Mouse (Mus musculus): ENCODE measurements around the gene Fgfr2. TPM values are rescaled to one million over a fixed set of nuclear protein-coding genes. Genes with fewer than 3 reads are reported as not detected.

Fgfr2 gene
- polyA plus RNA-seq, 1 experiment from 2014 or later = not detected

- H3K79me2 ChIP-seq (ENCODE audit: inconsistent target) = no peaks in the 10 kb centered on the region
- no peak overlapping the region for H3K27ac ChIP-seq
- 85% methylated on average over 7 of the region's 7 CpGs for WGBS (ENCODE audit: missing documents)
- H3K36me3 ChIP-seq (ENCODE audit: inconsistent target) = no peaks in the 10 kb centered on the region
- no peak overlapping the region for H3K4me3 ChIP-seq (ENCODE audit: inconsistent target)
Observed at GRCm38 (mm10) chr7:131314493-131314892, 1808.7 kb downstream of the Fgfr2 start.

- 81% methylated on average over 5 of the region's 5 CpGs for WGBS (ENCODE audit: missing documents)
- Histone ChIP-seq H3K36me3 (ENCODE audit: inconsistent target) (no peaks in the 10 kb centered on the region), H3K79me2 (ENCODE audit: inconsistent target) (no peaks in the 10 kb centered on the region), H3K4me3 (ENCODE audit: inconsistent target) (no peak overlapping the region), H3K27ac (no peak overlapping the region)
Observed at GRCm38 (mm10) chr7:131306733-131307132, 1816.4 kb downstream of the Fgfr2 start.

GRCm38 (mm10) chr7:131303340-131303739 lies 1819.8 kb downstream of the Fgfr2 start:
- Histone ChIP-seq H3K79me2 (ENCODE audit: inconsistent target) (no peaks in the 10 kb centered on the region), H3K36me3 (ENCODE audit: inconsistent target) (no peaks in the 10 kb centered on the region), H3K27ac (no peak overlapping the region), H3K4me3 (ENCODE audit: inconsistent target) (no peak overlapping the region)
- 86% methylated on average over 6 of the region's 8 CpGs for WGBS (ENCODE audit: missing documents)

GRCm38 (mm10) chr7:131297151-131297550 lies 1826.0 kb downstream of the Fgfr2 start:
- WGBS (ENCODE audit: missing documents) = 83% methylated on average over 8 of the region's 8 CpGs
- no peak overlapping the region for H3K27ac ChIP-seq
- no peaks in the 10 kb centered on the region for H3K36me3 ChIP-seq (ENCODE audit: inconsistent target)
- no peak overlapping the region for H3K4me3 ChIP-seq (ENCODE audit: inconsistent target)
- H3K79me2 ChIP-seq (ENCODE audit: inconsistent target) = no peaks in the 10 kb centered on the region

- 71% methylated on average over 4 of the region's 4 CpGs for WGBS (ENCODE audit: missing documents)
- no peaks in the 10 kb centered on the region for H3K36me3 ChIP-seq (ENCODE audit: inconsistent target)
- no peaks in the 10 kb centered on the region for H3K79me2 ChIP-seq (ENCODE audit: inconsistent target)
- H3K4me3 ChIP-seq (ENCODE audit: inconsistent target) = no peak overlapping the region
- no peak overlapping the region for H3K27ac ChIP-seq
Observed at GRCm38 (mm10) chr7:131265851-131266250, 1857.3 kb downstream of the Fgfr2 start.

GRCm38 (mm10) chr7:131264251-131264650 lies 1858.9 kb downstream of the Fgfr2 start:
- H3K36me3 ChIP-seq (ENCODE audit: inconsistent target) = no peaks in the 10 kb centered on the region
- 89% methylated on average over 4 of the region's 4 CpGs for WGBS (ENCODE audit: missing documents)

GRCm38 (mm10) chr7:131260946-131261345 lies 1862.2 kb downstream of the Fgfr2 start:
- WGBS (ENCODE audit: missing documents) = 72% methylated on average over 6 of the region's 6 CpGs
- no peak overlapping the region for H3K27ac ChIP-seq
- H3K36me3 ChIP-seq (ENCODE audit: inconsistent target) = no peaks in the 10 kb centered on the region
- no peaks in the 10 kb centered on the region for H3K79me2 ChIP-seq (ENCODE audit: inconsistent target)
- H3K4me3 ChIP-seq (ENCODE audit: inconsistent target) = no peak overlapping the region

More at GRCm38 (mm10) chr7:131264251-131264650, 1858.9 kb downstream of the Fgfr2 start:
- H3K79me2 ChIP-seq (ENCODE audit: inconsistent target) = no peaks in the 10 kb centered on the region
- H3K27ac ChIP-seq = no peak overlapping the region
- no peak overlapping the region for H3K4me3 ChIP-seq (ENCODE audit: inconsistent target)

GRCm38 (mm10) chr7:131257309-131257708 lies 1865.8 kb downstream of the Fgfr2 start:
- WGBS (ENCODE audit: missing documents) = 65% methylated on average over 1 of the region's 1 CpGs
- Histone ChIP-seq H3K79me2 (ENCODE audit: inconsistent target) (no peaks in the 10 kb centered on the region), H3K27ac (no peak overlapping the region), H3K4me3 (ENCODE audit: inconsistent target) (no peak overlapping the region), H3K36me3 (ENCODE audit: inconsistent target) (no peaks in the 10 kb centered on the region)

GRCm38 (mm10) chr7:131256841-131257240 lies 1866.3 kb downstream of the Fgfr2 start:
- 87% methylated on average over 5 of the region's 5 CpGs for WGBS (ENCODE audit: missing documents)
- Histone ChIP-seq H3K36me3 (ENCODE audit: inconsistent target) (no peaks in the 10 kb centered on the region), H3K4me3 (ENCODE audit: inconsistent target) (no peak overlapping the region), H3K79me2 (ENCODE audit: inconsistent target) (no peaks in the 10 kb centered on the region), H3K27ac (no peak overlapping the region)

- H3K4me3 ChIP-seq (ENCODE audit: inconsistent target) = no peak overlapping the region
- no peaks in the 10 kb centered on the region for H3K36me3 ChIP-seq (ENCODE audit: inconsistent target)
- WGBS (ENCODE audit: missing documents) = 29% methylated on average over 1 of the region's 1 CpGs
- no peak overlapping the region for H3K27ac ChIP-seq
- no peaks in the 10 kb centered on the region for H3K79me2 ChIP-seq (ENCODE audit: inconsistent target)
Observed at GRCm38 (mm10) chr7:131244993-131245392, 1878.2 kb downstream of the Fgfr2 start.

GRCm38 (mm10) chr7:131236091-131236490 lies 1887.1 kb downstream of the Fgfr2 start:
- Histone ChIP-seq H3K4me3 (ENCODE audit: inconsistent target) (no peak overlapping the region), H3K36me3 (ENCODE audit: inconsistent target) (no peaks in the 10 kb centered on the region), H3K27ac (no peak overlapping the region), H3K79me2 (ENCODE audit: inconsistent target) (no peaks in the 10 kb centered on the region)

GRCm38 (mm10) chr7:131223086-131223485 lies 1900.1 kb downstream of the Fgfr2 start:
- H3K36me3 ChIP-seq (ENCODE audit: inconsistent target) = no peaks in the 10 kb centered on the region
- H3K27ac ChIP-seq = no peak overlapping the region
- H3K4me3 ChIP-seq (ENCODE audit: inconsistent target) = no peak overlapping the region
- H3K79me2 ChIP-seq (ENCODE audit: inconsistent target) = no peaks in the 10 kb centered on the region
- 77% methylated on average over 5 of the region's 5 CpGs for WGBS (ENCODE audit: missing documents)

GRCm38 (mm10) chr7:131187996-131188395 lies 1935.2 kb downstream of the Fgfr2 start:
- WGBS (ENCODE audit: missing documents) = 92% methylated on average over 14 of the region's 14 CpGs

GRCm38 (mm10) chr7:131187047-131187446 lies 1936.1 kb downstream of the Fgfr2 start:
- Histone ChIP-seq H3K27ac (no peak overlapping the region), H3K79me2 (ENCODE audit: inconsistent target) (no peaks in the 10 kb centered on the region), H3K36me3 (ENCODE audit: inconsistent target) (no peaks in the 10 kb centered on the region), H3K4me3 (ENCODE audit: inconsistent target) (no peak overlapping the region)
- 65% methylated on average over 8 of the region's 8 CpGs for WGBS (ENCODE audit: missing documents)

More at GRCm38 (mm10) chr7:131187996-131188395, 1935.2 kb downstream of the Fgfr2 start:
- H3K4me3 ChIP-seq (ENCODE audit: inconsistent target) = no peak overlapping the region
- H3K79me2 ChIP-seq (ENCODE audit: inconsistent target) = no peaks in the 10 kb centered on the region
- H3K36me3 ChIP-seq (ENCODE audit: inconsistent target) = no peaks in the 10 kb centered on the region
- H3K27ac ChIP-seq = no peak overlapping the region

GRCm38 (mm10) chr7:131184339-131184738 lies 1938.8 kb downstream of the Fgfr2 start:
- no peaks in the 10 kb centered on the region for H3K79me2 ChIP-seq (ENCODE audit: inconsistent target)
- H3K36me3 ChIP-seq (ENCODE audit: inconsistent target) = no peaks in the 10 kb centered on the region
- 73% methylated on average over 8 of the region's 8 CpGs for WGBS (ENCODE audit: missing documents)
- no peak overlapping the region for H3K27ac ChIP-seq
- H3K4me3 ChIP-seq (ENCODE audit: inconsistent target) = no peak overlapping the region

GRCm38 (mm10) chr7:131182685-131183084 lies 1940.5 kb downstream of the Fgfr2 start:
- Histone ChIP-seq H3K27ac (no peak overlapping the region), H3K79me2 (ENCODE audit: inconsistent target) (no peaks in the 10 kb centered on the region), H3K4me3 (ENCODE audit: inconsistent target) (no peak overlapping the region), H3K36me3 (ENCODE audit: inconsistent target) (no peaks in the 10 kb centered on the region)
- 58% methylated on average over 4 of the region's 4 CpGs for WGBS (ENCODE audit: missing documents)

Data from macrophage (primary cell).